Mouse (Mus musculus) cerebellum, adult (tissue): ENCODE data around the gene Fmo5.

Source experiments
- ATAC-seq: cut with Nextera tagmentation; 2 replicates; pipeline ENCODE4 v1.9.2; 2017; ENCODE audit warnings: mild to moderate bottlenecking, moderate library complexity, mixed read lengths; ENCODE audit not compliant: insufficient number of reproducible peaks, low FRiP score, low TSS enrichment

The Fmo5 gene

DNA sequence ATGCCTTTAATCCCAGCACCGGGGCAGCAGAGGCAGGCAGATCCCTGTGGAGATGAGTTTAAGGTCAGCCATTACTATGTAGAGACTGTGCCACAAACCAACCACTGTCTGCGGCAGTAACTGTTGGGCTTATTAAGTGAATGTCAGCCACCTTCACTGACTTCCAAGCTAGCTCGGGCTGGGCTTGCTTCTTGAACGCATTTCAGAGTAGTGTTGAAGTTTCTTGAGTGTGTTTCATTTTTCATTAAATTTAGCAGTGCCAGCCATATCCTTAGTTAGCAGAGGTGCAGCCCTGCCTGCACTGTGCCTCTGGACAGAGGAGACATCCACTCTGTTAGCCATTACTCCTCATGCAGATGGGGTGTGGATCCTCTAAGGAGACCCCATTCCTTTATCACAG, 2.1 kb downstream of the Fmo5 start:
- ATAC-seq = no peak

DNA sequence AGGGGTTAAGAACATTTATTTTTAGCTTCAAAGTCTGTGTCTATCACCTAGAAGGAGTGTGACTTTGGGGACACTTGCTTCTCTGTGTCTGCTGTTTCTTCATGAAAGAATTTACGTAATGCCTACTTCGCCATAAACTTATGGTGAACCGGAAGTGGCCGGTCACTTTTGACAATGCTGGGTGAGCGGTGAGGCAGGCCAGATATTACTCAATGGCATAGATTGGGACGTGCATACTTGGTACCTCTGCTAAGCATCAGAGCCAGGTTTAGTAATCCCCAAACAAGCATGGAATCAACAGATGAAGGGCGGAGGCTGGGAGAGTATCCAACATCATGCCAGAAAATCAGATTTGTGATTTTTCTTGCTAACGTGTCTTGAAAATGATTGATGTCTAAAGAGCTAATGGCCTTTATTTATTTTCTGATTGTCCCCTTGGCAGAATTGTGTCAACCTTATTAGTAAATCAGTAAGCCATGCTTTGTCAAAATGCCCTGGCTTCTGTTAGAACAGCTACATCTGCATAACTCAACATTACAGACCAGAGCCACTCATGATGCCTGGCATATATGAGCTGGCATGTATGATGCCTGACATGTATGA, 2.8 kb downstream of the Fmo5 start:
- ATAC-seq = no peak

DNA sequence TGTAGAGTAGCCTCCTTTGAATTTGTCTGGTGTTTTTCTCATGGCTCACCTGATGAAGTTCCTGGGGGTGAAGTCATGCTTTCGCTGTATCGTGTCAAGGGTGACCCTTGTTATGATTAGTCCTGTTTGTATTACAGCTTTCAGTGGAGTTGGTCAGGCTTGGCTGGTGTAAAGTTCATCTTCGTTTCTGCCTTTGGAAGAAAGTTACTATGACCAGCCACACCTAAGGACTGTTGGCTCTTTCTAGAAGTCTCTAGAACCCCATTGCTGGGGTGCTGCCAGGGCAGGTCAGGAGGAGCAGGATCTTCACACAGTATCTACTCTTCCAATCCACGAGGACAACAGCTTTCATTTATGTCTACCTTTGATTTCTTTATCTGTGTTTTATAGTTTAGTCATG, 4.9 kb downstream of the Fmo5 start:
- ATAC-seq = no peak

DNA sequence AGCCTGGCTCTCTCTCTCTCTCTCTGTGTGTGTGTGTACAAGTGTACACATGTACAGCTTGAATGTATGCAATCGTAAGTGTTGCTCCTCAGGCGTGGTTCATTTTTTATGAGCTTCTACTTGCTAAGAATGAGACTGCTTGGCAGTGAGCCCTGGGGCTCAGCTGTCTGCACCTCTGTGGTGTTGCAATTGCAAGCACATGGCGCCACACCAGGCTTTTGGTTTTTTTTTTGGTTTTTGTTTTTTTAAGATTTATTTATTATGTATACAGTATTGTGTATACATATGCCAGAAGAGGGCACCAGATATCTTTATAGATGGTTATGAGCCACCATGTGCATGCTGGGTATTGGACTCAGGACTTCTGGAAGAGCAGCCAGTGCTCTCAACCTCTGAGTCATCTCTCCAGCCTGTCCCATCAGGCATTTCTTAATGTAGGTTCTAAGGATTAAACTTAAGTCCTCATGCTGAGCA, 5.7 kb downstream of the Fmo5 start:
- no peak for ATAC-seq

DNA sequence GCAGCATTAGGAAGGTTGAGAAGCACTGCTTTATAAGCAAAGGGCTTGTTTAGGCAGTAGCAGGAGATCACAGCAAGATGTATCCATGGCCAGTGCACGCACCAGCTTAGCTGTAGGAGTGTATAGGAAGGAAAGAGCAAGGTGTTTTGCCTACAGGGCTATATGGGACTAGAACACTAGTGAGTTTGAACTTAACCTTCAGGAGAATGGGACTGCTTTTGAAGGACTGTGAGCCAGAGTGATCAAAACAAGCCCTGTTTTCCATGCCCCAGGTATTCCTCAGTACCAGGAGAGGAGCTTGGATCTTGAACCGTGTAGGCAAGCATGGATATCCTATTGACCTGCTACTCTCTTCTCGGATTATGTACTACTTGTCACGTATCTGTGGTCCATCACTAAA, 12.8 kb downstream of the Fmo5 start:
- ATAC-seq = no peak

DNA sequence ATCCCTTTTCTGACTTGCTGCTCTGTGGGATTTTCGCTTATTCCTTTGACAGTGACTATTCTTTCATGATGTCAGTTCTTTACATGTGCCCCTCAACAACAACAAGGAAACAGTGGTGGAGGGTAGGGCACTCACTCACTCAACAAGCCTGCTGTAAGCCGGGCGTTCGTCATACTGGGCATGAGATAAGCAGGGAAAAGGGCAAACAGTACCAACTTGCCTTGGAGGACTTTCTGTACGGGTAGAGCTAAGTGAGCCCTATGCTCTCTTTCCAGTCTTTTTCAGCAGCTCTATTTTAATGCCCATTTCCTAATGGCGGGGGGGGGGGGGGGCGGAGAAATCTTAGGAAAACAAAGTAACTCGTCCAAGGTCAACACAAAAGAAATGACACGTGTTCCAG, 13.4 kb downstream of the Fmo5 start:
- ATAC-seq = no peak

DNA sequence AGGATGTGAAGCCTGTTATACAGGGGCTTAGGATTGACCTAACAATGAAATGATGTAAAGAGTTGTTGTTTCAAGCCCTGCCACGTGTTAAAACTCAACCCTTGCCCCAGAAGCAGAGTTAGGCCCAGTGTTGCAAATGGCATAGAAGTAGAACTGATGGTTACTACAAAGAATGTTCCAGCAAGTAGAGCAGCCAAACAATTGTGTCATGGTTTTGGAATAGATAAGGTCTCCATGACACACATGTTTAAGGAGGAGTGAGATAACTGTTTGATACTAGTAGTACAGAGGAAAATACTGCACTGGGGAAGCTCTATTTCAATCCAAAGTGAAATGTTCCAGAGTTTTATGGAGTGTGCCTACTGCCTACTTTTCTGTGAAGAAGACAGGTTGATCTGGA, 19.9 kb downstream of the Fmo5 start:
- ATAC-seq = no peak

DNA sequence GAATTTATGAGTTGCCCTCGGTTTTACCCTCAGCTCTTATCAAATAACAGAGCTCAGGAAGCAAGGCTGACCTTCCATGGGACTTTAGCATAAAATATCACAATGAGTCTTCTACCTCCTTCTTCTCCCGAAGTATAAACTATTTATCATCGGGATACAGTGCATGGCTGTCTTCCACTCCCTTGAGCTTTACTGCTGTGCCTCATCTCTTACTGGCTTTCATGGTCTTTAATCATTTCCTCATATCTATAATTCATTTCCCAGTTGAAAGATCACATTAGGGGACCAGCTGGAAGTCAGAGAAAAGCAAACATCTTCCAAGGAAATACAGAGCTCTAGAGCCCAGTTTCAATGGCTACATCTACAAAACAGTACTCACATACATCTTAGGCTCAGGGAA, 20.4 kb downstream of the Fmo5 start:
- no peak for ATAC-seq

DNA sequence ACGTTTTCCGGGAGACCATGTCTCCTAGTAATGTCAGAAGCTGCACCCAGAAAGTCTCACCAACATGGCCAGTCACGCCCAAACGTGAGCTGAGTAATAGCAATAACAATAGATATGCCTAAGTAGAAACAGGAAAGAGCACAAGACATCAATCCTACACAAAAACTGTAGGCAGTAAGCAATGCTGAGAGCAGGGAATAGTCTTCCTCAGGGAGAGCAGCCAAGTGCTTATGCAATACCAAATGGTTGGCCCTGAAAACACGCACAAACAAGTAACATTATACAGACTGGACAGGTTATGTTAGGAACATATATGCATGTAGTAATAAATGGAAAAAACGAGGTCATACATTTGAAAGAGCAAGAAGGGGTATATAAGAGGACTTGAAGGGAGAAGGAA, 20.9 kb downstream of the Fmo5 start:
- ATAC-seq = no peak

DNA sequence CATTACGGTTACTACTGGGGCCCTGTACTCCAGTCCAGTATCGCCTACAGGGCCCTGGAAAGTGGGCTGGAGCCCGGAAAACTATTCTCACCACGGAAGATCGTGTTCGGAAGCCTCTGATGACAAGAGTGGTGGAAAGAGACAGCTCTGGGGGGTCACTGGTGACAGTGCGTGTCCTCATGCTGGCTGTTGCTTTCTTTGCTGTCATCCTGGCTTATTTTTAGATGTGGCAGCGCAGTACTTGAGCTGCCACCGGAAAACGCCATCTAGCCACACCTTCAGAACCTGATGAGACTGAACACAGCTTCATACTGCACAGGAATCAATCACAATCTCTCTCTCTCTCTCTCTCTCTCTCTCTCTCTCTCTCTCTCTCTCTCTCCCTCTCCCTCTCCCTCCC, 23.0 kb downstream of the Fmo5 start:
- ATAC-seq = no peak

DNA sequence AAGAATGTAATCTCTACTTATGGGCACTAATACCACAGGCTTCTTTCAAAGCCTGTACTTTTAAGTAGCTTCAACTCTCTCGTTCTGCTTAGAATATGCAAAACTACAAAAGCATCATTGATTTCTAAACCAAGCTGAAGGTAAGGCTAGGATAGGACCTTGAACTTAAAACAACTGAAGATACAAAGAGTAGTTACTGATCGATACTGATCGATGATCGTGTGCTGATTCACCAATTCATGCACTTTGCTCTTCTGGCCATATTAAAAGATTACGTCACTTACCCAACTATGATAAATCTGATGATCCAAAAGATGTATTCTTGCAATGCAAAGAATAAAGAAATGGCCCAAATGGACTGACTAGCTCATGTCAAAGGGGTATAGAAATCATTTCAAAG, 25.2 kb downstream of the Fmo5 start:
- no peak for ATAC-seq

DNA sequence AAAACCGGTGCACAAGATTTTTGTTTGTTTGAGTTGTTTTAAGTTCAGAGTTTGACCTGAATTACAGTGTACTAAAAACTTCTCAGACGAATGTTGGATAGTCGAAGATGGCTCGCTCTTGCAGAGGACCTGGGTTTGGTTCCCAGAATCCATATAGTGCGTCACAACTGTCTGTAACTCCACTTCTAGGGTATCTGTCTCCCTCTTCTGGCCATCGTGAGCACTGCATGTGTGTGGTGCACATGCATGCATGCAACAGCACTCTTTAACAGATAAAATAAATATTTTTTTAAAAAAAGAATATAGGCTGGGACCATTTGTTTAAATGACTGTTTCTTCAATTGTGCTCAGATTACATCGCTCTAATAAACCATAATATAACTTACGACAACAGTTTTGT, 26.3 kb downstream of the Fmo5 start:
- no peak for ATAC-seq

DNA sequence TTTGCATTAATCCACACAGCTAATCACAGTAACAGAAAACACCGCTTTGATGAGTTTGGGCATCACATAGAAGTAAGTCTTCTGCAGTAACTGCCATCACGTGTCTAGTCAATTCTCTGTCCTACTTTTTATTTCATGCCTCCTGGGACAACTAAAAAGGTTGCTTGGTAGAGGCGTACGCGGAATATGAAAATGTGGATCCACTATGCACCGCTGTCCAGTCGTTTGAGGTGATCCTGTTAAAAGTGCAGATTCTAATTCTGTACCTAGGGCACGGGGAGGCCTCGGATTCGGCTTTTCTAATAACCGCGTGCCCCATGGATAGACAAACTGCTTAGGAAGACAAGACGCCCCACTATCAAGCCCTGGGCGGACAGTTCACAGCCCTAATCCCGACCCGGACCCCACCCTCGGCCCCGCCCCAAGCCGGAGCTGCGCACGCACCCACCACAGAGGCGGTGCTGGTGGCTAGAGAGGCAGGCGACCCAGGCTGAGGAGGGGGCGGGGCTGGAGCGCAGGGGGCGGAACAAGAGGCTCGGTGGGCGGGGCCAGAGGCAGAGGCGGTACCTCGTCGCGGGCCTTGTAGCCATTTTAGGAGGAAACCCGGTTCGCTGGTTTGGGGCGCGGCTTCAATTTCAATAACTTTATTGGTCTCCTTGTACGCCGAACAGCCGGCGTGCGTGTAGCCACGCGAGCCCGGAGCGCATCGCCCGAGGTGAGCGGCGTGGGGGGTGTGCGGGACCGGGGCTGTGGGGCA, 29.2 kb downstream of the Fmo5 start, which contains the start of gene Prkab2:
Gene Prkab2, plus strand, starts transcription at position 539 of the 757 bp plus-strand sequence.
- ATAC-seq = peak; percentile 85

DNA sequence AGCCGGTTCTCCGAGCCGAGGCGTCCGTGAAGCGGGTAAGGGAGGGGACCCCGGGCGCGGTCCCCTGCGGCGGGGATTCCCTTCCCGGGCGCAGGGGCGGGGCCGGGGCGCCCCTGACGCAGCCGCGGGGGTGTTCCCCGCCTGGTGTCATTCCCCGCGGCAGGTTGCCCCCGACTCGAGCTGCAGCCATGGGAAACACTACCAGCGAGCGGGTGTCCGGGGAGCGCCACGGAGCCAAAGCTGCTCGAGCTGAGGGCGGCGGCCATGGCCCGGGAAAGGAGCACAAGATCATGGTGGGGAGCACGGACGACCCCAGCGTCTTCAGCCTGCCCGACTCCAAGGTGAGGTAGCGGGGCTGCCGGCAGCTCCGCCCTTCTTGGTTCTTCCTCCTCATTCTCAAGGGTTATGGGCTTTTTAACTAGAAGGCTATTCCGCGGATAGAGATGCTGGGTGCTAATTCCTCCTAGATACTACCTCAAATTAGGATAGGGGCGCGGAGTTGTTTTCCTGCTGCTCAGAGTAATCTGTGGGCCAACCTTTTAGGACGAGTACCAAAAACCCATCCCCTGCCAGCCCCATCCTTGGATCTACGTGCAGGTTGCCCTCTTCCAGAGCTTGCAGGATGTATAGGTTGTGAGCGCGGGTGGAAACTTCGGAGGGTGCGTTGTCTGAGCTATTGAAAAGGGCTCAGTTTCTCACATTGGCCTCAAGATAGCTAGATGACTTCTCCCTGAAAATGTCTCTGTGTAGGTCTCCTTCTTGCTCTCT, 30.0 kb downstream of the Fmo5 start:
- ATAC-seq = peak; percentile 14

DNA sequence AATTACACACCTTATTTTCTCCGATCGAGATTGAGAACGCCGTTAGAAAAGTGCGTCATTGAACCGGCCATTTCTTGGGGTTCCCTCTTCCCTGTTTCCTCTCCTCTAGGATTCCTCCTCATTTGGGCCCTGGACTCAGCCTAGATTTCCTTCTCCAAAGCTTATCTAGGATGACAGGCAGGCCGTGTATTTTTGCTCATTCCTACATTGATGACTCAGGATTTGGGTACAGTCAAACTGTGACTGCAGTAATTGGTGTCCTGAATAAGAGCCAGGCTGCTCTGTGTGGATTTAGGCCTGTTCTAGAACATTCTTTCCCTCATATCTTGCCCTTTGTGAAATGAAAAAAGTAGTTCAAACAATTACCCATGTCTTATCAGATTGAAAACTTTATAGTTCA, 31.1 kb downstream of the Fmo5 start:
- ATAC-seq = no peak

DNA sequence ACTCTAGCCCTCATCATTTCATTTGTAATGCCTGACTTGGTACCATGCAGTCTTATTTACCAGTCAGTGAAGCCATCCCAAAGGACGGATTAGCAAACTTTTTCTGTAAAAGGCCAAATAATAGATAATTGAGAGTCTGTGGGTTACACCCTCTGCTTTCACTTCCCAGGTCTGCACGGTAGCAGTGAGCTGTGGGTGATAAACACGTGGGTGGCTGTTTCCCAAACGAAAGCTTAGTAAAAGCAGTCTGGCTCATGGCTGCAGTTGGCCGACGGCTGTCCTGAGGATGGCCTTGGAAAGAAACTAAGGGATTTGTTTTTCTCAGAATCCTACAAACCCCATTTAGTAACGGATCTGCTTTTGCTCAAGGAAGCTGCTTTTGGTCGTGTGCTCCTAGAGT, 32.6 kb downstream of the Fmo5 start:
- no peak for ATAC-seq

DNA sequence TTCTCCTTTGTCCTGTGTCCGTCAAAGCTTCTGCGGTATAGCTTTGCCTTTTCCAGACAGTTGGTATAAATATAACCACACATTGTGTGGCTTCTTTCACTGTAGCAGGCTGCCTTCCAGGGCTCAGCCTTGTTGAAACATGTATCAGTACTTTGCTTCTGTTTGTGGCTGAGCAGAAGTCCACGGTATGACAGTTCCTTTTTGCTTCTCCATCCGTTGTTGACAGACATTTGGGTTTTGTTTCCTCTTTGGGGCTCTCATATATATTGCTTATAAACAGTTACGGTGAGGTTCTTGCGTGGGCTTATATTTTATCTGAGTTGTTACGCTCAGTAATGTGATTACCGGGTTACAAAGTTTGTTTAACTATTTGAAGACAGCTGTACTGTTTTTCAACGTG, 36.9 kb downstream of the Fmo5 start:
- ATAC-seq = no peak

DNA sequence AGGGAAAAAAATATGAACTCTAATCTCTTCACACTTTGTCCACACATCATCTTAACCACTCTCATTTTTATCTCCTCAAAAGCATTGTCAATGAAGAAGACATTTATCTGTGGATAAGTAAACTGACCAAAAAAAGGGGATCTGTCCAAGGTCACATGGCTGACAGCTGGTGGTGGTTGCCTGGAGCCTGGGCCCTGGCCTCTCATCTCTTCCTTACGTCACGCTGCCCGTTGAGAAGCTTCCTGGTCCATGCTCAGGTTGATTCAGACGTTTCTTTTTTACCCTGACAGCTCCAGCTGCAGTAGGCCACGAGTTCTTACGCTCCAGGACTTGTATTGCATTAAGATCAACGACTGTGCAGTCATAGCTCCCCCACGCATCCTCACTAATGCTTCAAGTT, 37.5 kb downstream of the Fmo5 start:
- no peak for ATAC-seq

DNA sequence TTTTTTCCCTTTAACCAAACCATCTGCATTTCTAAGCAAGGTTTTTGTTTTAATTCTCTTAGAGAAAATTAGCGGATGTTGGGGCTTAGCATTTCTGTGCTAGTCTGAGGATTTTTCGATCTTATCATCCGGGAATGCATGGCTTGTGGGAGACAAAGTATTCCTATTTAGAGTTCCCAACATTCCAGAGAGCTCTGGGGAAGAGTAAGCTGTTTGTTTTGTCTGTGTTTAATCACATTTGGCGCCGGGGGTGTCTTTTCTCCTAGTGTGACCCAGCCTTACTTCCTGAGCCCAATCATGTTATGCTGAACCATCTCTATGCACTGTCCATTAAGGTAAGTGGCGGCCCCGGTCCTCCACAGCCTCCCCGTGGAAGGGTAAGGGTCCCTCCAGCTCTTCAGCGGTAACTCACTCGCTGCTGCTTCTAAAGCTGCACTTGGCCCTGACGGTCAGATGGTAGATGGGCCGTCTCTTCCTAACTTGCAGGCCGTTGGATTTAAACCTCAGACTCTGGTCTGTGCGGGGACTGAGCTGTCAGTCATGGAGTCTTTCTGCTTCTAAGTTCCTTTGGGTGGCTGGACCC, 38.6 kb downstream of the Fmo5 start:
- ATAC-seq = no peak

DNA sequence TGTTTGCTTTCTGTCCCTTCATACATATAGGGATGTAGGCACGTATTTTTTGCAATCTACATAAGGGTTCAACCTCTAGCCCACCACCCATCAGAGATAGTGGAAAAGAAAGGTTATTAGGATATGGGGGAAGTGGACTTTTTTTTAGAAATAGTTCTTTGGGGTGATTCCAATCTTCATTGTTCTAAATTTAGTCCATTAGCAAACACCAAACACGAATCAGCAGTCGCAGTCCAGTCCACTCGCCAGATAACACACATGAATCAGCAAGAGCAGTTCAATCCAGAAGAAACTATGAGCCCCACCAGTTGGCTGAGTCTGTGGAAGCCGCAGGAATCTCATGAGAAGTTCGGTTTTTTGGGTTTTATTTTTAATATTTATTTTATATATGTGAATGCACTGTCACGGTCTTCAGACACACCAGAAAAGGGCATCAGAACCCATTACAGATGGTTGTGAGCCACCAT, 46.1 kb downstream of the Fmo5 start, which contains the start of gene Gm17651:
Gene Gm17651, minus strand, starts transcription at position 51 of the 467 bp plus-strand sequence.
- no peak for ATAC-seq

DNA sequence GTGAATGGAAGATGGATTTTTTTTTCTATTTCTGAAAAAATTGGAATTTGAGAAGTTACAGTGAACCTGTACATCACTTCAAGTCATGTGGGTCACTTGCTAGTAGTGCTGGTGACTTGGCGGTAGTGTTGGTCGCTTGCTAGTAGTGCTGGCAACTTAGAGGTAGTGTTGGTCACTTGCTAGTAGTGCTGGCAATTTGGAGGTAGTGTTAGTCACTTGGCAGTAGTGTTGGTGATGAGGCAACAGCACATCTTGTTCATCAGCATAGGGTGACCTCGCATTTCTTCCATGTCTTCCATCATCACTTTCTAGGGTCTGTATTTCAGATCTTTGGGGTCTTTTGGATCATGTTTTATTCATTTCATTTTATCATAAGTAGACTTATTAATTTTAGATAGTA, 47.5 kb downstream of the Fmo5 start:
- ATAC-seq = no peak
